Comparison of ENCODE assay signal across 17 mouse cellular contexts in the genomic region with DNA sequence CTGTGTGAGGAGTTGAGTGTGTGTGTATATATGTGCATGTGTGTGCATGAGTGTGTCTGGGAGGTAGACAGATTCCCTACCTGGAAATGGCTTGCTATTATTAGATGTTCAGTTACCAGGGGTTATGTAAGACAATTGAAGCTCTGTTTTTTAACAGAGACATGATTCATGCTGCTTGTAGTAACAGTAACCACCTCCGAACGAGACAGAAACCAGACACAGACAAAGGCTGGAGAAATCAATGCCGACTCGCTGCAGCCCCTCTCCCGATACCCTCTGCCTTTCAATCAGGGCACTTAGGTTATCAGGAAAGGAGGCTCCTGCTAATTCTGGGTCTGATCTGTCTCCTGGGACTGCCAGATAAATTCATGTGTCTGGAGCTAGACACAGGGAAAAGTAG.
DNase-seq lines count a peak whose midpoint lies in the region; ATAC-seq and TF ChIP-seq lines count a peak whose summit lies in the region.
"Had no signal": no experiment of that assay in that cellular context is flagged by ENCODE, and none has a peak within 500 bp of the region (broad histone marks: within the 10 kb centered on the region; RNA-seq: fewer than 3 reads in every experiment).

No protein-coding gene starts in this region.

- 16% methylated on average over 5 of the region's 5 CpGs for WGBS in heart, adult 2 months
- WGBS in forebrain, embryonic 14.5 days = 49% methylated on average over 5 of the region's 5 CpGs
- 42% methylated on average over 5 of the region's 5 CpGs for WGBS in hindbrain, postnatal 0 days
- 50% methylated on average over 5 of the region's 5 CpGs for WGBS in liver, embryonic 11.5 days

- no peak for TF ChIP-seq CTCF in heart, adult 2 months (IDR thresholded peaks at IDR 0.05)
- TF ChIP-seq CTCF in hindbrain, postnatal 0 days (IDR thresholded peaks at IDR 0.05; ENCODE audit: low read depth) = no peak

- TF ChIP-seq EP300 in heart, adult 2 months (IDR thresholded peaks at IDR 0.05; ENCODE audit: insufficient read depth, low read depth, low read length) = no peak

- peaks cover 14% of the 10 kb centered on the region for H3K4me1 ChIP-seq in heart, adult 2 months (ENCODE audit: control insufficient read depth, insufficient read depth, low read length)
- peaks cover 9% of the 10 kb centered on the region; the same call in 1 of the 2 replicates for H3K4me1 ChIP-seq in forebrain, embryonic 14.5 days (ENCODE audit: control insufficient read depth, insufficient read depth, low read length)
- no peaks in the 10 kb centered on the region for H3K4me1 ChIP-seq in hindbrain, postnatal 0 days (ENCODE audit: insufficient read depth, low read length)
- H3K4me1 ChIP-seq in liver, embryonic 11.5 days (replicated peaks; ENCODE audit: control insufficient read depth, insufficient read depth, low read length) = no peaks in the 10 kb centered on the region
- H3K4me1 ChIP-seq: embryonic facial prominence, embryonic 12.5 days had no signal

- peak overlapping the region; percentile 28; the same call in 1 of the 2 replicates for H3K4me3 ChIP-seq in heart, adult 2 months
- no peak overlapping the region for H3K4me3 ChIP-seq in forebrain, embryonic 14.5 days (ENCODE audit: low read depth, low read length)
- no peak overlapping the region for H3K4me3 ChIP-seq in hindbrain, postnatal 0 days (ENCODE audit: low read length)
- no peak overlapping the region for H3K4me3 ChIP-seq in liver, embryonic 11.5 days (ENCODE audit: low read depth, low read length)
- H3K4me3 ChIP-seq: embryonic facial prominence, embryonic 12.5 days; left cerebral cortex, adult 2 months had no signal

- H3K27ac ChIP-seq in heart, adult 2 months = peak overlapping the region; percentile 68
- peak overlapping the region; percentile 44; the same call in 1 of the 2 replicates for H3K27ac ChIP-seq in forebrain, embryonic 14.5 days (ENCODE audit: low read depth, low read length)
- H3K27ac ChIP-seq in hindbrain, postnatal 0 days = no peak overlapping the region
- no peak overlapping the region for H3K27ac ChIP-seq in liver, embryonic 11.5 days (ENCODE audit: low read depth, low read length)
- H3K27ac ChIP-seq: embryonic facial prominence, embryonic 12.5 days; left cerebral cortex, adult 2 months; liver, embryonic 14.5 days; macrophage had no signal

- H3K9ac ChIP-seq in heart, adult 2 months (ENCODE audit: low read depth, low read length) = peak overlapping the region; percentile 61
- H3K9ac ChIP-seq in forebrain, embryonic 14.5 days (ENCODE audit: low read length) = peak overlapping the region; percentile 32; the same call in 1 of the 2 replicates
- H3K9ac ChIP-seq in hindbrain, postnatal 0 days (replicated peaks; ENCODE audit: low read length) = peak overlapping the region; percentile 33; the same call in 1 of the 2 replicates
- H3K9ac ChIP-seq in liver, embryonic 11.5 days (ENCODE audit: low read depth, low read length) = no peak overlapping the region
- H3K9ac ChIP-seq: embryonic facial prominence, embryonic 12.5 days; liver, embryonic 14.5 days had no signal

- H3K4me2 ChIP-seq in forebrain, embryonic 14.5 days (ENCODE audit: low read length) = no peak overlapping the region
- H3K4me2 ChIP-seq in hindbrain, postnatal 0 days (ENCODE audit: low read depth, low read length) = 0 out of 2 replicates have a peak overlapping the region, but pooled peaks have one; percentile 8
- no peak overlapping the region for H3K4me2 ChIP-seq in liver, embryonic 11.5 days
- H3K4me2 ChIP-seq: embryonic facial prominence, embryonic 12.5 days had no signal

- intact Hi-C loops in heart, adult 2 months (cut with DNase I) = no loop called here

- peaks cover 35% of the 10 kb centered on the region for H3K36me3 ChIP-seq in heart, adult 2 months (ENCODE audit: control insufficient read depth, insufficient read depth, low read length)
- H3K36me3 ChIP-seq in forebrain, embryonic 14.5 days (ENCODE audit: control insufficient read depth, insufficient read depth, low read length) = peaks cover 5% of the 10 kb centered on the region; the same call in 1 of the 2 replicates
- no peaks in the 10 kb centered on the region for H3K36me3 ChIP-seq in hindbrain, postnatal 0 days (ENCODE audit: insufficient read depth, low read length)
- no peaks in the 10 kb centered on the region for H3K36me3 ChIP-seq in liver, embryonic 11.5 days (ENCODE audit: control insufficient read depth, insufficient read depth, low read length)
- H3K36me3 ChIP-seq: embryonic facial prominence, embryonic 12.5 days had no signal

- no peaks in the 10 kb centered on the region for H3K27me3 ChIP-seq in heart, adult 2 months (ENCODE audit: control insufficient read depth, insufficient read depth, low read length)
- no peaks in the 10 kb centered on the region for H3K27me3 ChIP-seq in forebrain, embryonic 14.5 days (replicated peaks; ENCODE audit: control insufficient read depth, insufficient read depth, low read length)
- no peaks in the 10 kb centered on the region for H3K27me3 ChIP-seq in hindbrain, postnatal 0 days (ENCODE audit: insufficient read depth, low read length)
- H3K27me3 ChIP-seq in liver, embryonic 11.5 days (replicated peaks; ENCODE audit: control insufficient read depth, insufficient read depth, low read length) = no peaks in the 10 kb centered on the region
- H3K27me3 ChIP-seq: embryonic facial prominence, embryonic 12.5 days had no signal

- no peak for TF ChIP-seq POLR2A in heart, adult 2 months (IDR thresholded peaks at IDR 0.05; ENCODE audit: insufficient read depth, low read depth, low read length)

- no peaks in the 10 kb centered on the region for H3K9me3 ChIP-seq in forebrain, embryonic 14.5 days (replicated peaks; ENCODE audit: control insufficient read depth, low read length)
- H3K9me3 ChIP-seq in hindbrain, postnatal 0 days (ENCODE audit: low read length) = no peaks in the 10 kb centered on the region
- no peaks in the 10 kb centered on the region for H3K9me3 ChIP-seq in liver, embryonic 11.5 days (ENCODE audit: control insufficient read depth, low read length)
- H3K9me3 ChIP-seq: embryonic facial prominence, embryonic 12.5 days had no signal

- peaks cover 4% of the 10 kb centered on the region for H3K79me2 ChIP-seq in heart, adult 2 months (replicated peaks; ENCODE audit: control insufficient read depth, insufficient read depth, low read length)

- DNase-seq in heart, adult 2 months = no peak
- no peak for DNase-seq in heart, postnatal 4 days
- DNase-seq in MN1 (ENCODE audit: low spot score) = peak; percentile 59
- no peak for DNase-seq in forebrain, embryonic 14.5 days (ENCODE audit: low spot score)
- peak; percentile 23 for DNase-seq in hindbrain, postnatal 0 days (ENCODE audit: low spot score)
- DNase-seq in liver, embryonic 11.5 days (ENCODE audit: low spot score) = no peak
- DNase-seq in adrenal gland, adult 2 months = no peak
- DNase-seq: adrenal gland, postnatal 14 days; cerebellum, adult 9-11 months; gastrocnemius, postnatal 10 days; kidney, postnatal 36 days had no signal

- no peak for ATAC-seq in forebrain, embryonic 14.5 days
- no peak for ATAC-seq in hindbrain, postnatal 0 days
- no peak for ATAC-seq in liver, embryonic 11.5 days (replicated peaks; ENCODE audit: low FRiP score)
- ATAC-seq: CD4-positive, CD25-positive, alpha-beta regulatory T cell, adult 4 months; intestine, embryonic 16.5 days had no signal

Comparison
In these comparisons a context has a peak if more than half of its experiments do, and no peak if none do; other contexts are left out.
1. DNase-seq: peak in MN1 (single experiment) and hindbrain, postnatal 0 days (single experiment); none in heart, adult 2 months (0 of 2), heart, postnatal 4 days (single experiment), forebrain, embryonic 14.5 days (single experiment), liver, embryonic 11.5 days (single experiment) and adrenal gland, adult 2 months (single experiment).
2. H3K27ac ChIP-seq: peak in heart, adult 2 months (single experiment) and forebrain, embryonic 14.5 days (single experiment); none in hindbrain, postnatal 0 days (single experiment) and liver, embryonic 11.5 days (single experiment).